Mouse (Mus musculus) bone marrow macrophage, adult 2 months (primary cell): ENCODE results near the gene Pcyt1b.

ENCODE experiments used
- CTCF ChIP-seq: IDR thresholded peaks from 2 replicates; pipeline ENCODE4 v1.5.1; 2012; ENCODE audit warnings: low read depth, mild to moderate bottlenecking, low read length, moderate library complexity
- POLR2A ChIP-seq: IDR thresholded peaks from 2 replicates; pipeline ENCODE4 v1.6.1; 2012; ENCODE audit warnings: mild to moderate bottlenecking, low read depth, low read length, borderline replicate concordance

DNA sequence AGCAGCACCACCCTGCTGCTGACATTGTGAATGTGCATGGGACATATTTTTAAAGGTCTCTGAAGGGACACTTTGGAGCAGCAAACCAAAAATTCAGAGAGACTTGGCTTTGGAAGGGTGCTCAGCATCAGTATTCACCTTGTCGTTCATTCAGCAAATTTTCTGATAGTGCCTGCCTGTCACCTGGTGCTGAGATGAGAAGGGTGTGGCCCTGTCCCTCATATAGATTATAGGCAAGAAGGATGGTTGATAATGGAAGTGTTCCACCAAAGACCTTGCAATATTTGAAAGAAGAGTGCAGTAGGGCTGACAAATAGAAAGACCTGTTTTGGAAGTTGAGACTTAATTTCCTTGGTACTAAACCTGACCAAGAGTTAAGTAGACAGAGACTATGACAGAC is 74.9 kb downstream of the Pcyt1b start:
- TF ChIP-seq CTCF (no peak), POLR2A (no peak)
